Mouse (Mus musculus) forebrain, embryonic 13.5 days (tissue): Measurements from ENCODE around the gene Negr1. TPM values are rescaled to one million over a fixed set of nuclear protein-coding genes. Genes with fewer than 3 reads are reported as not detected.

Experiments
- ATAC-seq: fragments of 200-750 bp; cut with Nextera tagmentation; 2 replicates; pipeline ENCODE4 v1.8.0; 2017
- H3K27ac ChIP-seq: fragments of 300-500 bp; sonication (generic); 2 replicates; pipeline ENCODE4 v1.5.1; 2015; ENCODE audit warnings: inconsistent platforms, mild to moderate bottlenecking, moderate library complexity
- H3K27me3 ChIP-seq: fragments of 300-500 bp; sonication (generic); 2 replicates; pipeline ENCODE4 v1.6.1; 2015; ENCODE audit warnings: mild to moderate bottlenecking, inconsistent platforms
- H3K36me3 ChIP-seq: fragments of 300-500 bp; sonication (generic); 2 replicates; pipeline ENCODE4 v1.6.1; 2015; ENCODE audit warnings: mild to moderate bottlenecking, inconsistent platforms; ENCODE audit not compliant: poor library complexity, severe bottlenecking
- H3K4me1 ChIP-seq: fragments of 300-500 bp; sonication (generic); 2 replicates; pipeline ENCODE4 v1.6.1; 2015; ENCODE audit warnings: inconsistent platforms
- H3K4me2 ChIP-seq: fragments of 300-500 bp; sonication (generic); 2 replicates; pipeline ENCODE4 v1.6.1; 2015; ENCODE audit warnings: inconsistent platforms, mild to moderate bottlenecking, moderate library complexity
- H3K4me3 ChIP-seq: fragments of 300-500 bp; sonication (generic); 2 replicates; pipeline ENCODE4 v1.5.1; 2015; ENCODE audit warnings: mild to moderate bottlenecking, inconsistent platforms
- H3K9ac ChIP-seq: fragments of 300-500 bp; sonication (generic); 2 replicates; pipeline ENCODE4 v1.6.1; 2015; ENCODE audit warnings: mild to moderate bottlenecking, inconsistent platforms
- H3K9me3 ChIP-seq: fragments of 300-500 bp; sonication (generic); replicated peaks from 2 replicates; pipeline ENCODE4 v1.6.1; 2016; ENCODE audit warnings: inconsistent platforms
- WGBS: fragments of 180-500 bp; shearing (Covaris S2); methylation state at CpG from one replicate; pipeline ENCODE4 v1.1.7; 2015; 5-methylcytosine and 5-hydroxymethylcytosine counted together
- polyA plus RNA-seq: library from polyadenylated mRNA; unstranded; fragments of >200 nt; fragmentation: Nextera tagmentation; extraction: Ambion mirVana; gene quantifications from 2 replicates; pipeline ENCODE4 v1.2.1, GENCODE M21; 2015

Gene Negr1
- polyA plus RNA-seq, 1 experiment from 2014 or later, result 22.5 TPM

GRCm38 (mm10) chr3:157321834-157322233, 760.2 kb downstream of the Negr1 start:
- Histone ChIP-seq H3K36me3 (no peaks in the 10 kb centered on the region), H3K9ac (no peak overlapping the region), H3K4me3 (no peak overlapping the region), H3K9me3 (no peaks in the 10 kb centered on the region), H3K27ac (no peak overlapping the region), H3K4me1 (peaks cover 18% of the 10 kb centered on the region), H3K4me2 (no peak overlapping the region), H3K27me3 (no peaks in the 10 kb centered on the region)
- 2% methylated on average over 1 of the region's 1 CpGs for WGBS
- peak; percentile 54; the same call in 1 of the 2 replicates for ATAC-seq

GRCm38 (mm10) chr3:157334169-157334568, 772.6 kb downstream of the Negr1 start:
- Histone ChIP-seq H3K4me3 (no peak overlapping the region), H3K9me3 (no peaks in the 10 kb centered on the region), H3K9ac (no peak overlapping the region), H3K27ac (no peak overlapping the region), H3K27me3 (no peaks in the 10 kb centered on the region), H3K4me1 (no peaks in the 10 kb centered on the region), H3K36me3 (no peaks in the 10 kb centered on the region), H3K4me2 (no peak overlapping the region)
- ATAC-seq, result no peak
- WGBS, result 76% methylated on average over 1 of the region's 1 CpGs

- Histone ChIP-seq H3K27ac (no peak overlapping the region), H3K4me1 (peaks cover 5% of the 10 kb centered on the region), H3K36me3 (no peaks in the 10 kb centered on the region), H3K4me2 (no peak overlapping the region), H3K9ac (no peak overlapping the region), H3K27me3 (no peaks in the 10 kb centered on the region), H3K4me3 (no peak overlapping the region), H3K9me3 (no peaks in the 10 kb centered on the region)
- WGBS, result 1% methylated on average over 2 of the region's 2 CpGs
- no peak; the same call in 1 of the 2 replicates for ATAC-seq
These were observed 787.9 kb downstream of the Negr1 start for GRCm38 (mm10) chr3:157349480-157349879.

- Histone ChIP-seq H3K4me2 (no peak overlapping the region), H3K27ac (no peak overlapping the region), H3K27me3 (no peaks in the 10 kb centered on the region), H3K9ac (no peak overlapping the region), H3K36me3 (no peaks in the 10 kb centered on the region), H3K4me1 (no peaks in the 10 kb centered on the region), H3K9me3 (no peaks in the 10 kb centered on the region), H3K4me3 (no peak overlapping the region)
- WGBS, result 66% methylated on average over 3 of the region's 3 CpGs
- ATAC-seq, result peak; percentile 53; the same call in 1 of the 2 replicates
These were observed 797.3 kb downstream of the Negr1 start for GRCm38 (mm10) chr3:157358905-157359304.

- Histone ChIP-seq H3K4me1 (no peaks in the 10 kb centered on the region), H3K4me2 (no peak overlapping the region), H3K27me3 (no peaks in the 10 kb centered on the region), H3K9me3 (no peaks in the 10 kb centered on the region), H3K4me3 (no peak overlapping the region), H3K27ac (no peak overlapping the region), H3K36me3 (no peaks in the 10 kb centered on the region), H3K9ac (no peak overlapping the region)
- 90% methylated on average over 6 of the region's 6 CpGs for WGBS
- ATAC-seq, result no peak
These were observed 798.2 kb downstream of the Negr1 start for GRCm38 (mm10) chr3:157359840-157360239.
